Mouse (Mus musculus) thymus, adult 2 months (tissue): ENCODE results near the gene Dusp8.

ENCODE experiments used
- CTCF ChIP-seq: fragments of 200-500 bp; IDR thresholded peaks from 2 replicates; pipeline ENCODE4 v1.5.1; 2012; ENCODE audit warnings: mild to moderate bottlenecking, control low read depth, low read length, moderate library complexity, borderline replicate concordance; ENCODE audit not compliant: control insufficient read depth, poor library complexity, insufficient read depth; ENCODE audit errors: extremely low read depth
- POLR2A ChIP-seq: fragments of 200-500 bp; IDR thresholded peaks from 2 replicates; pipeline ENCODE4 v1.6.1; 2012; ENCODE audit warnings: mild to moderate bottlenecking, low read length, control low read depth, moderate library complexity; ENCODE audit not compliant: control insufficient read depth, poor library complexity, insufficient read depth; ENCODE audit errors: extremely low read depth

- no peak for TF ChIP-seq POLR2A
- TF ChIP-seq CTCF, result no peak
These were observed 60.4 kb downstream of the Dusp8 start for GRCm38 (mm10) chr7:142035048-142035811.
